Mouse (Mus musculus) left cerebral cortex, adult 11 months (tissue): ENCODE results near the gene Sorbs2.

Experiments
- DNase-seq: peaks from one replicate; pipeline ENCODE4 v3.0.0; 2022; ENCODE audit warnings: low spot score

Sorbs2 gene

DNA sequence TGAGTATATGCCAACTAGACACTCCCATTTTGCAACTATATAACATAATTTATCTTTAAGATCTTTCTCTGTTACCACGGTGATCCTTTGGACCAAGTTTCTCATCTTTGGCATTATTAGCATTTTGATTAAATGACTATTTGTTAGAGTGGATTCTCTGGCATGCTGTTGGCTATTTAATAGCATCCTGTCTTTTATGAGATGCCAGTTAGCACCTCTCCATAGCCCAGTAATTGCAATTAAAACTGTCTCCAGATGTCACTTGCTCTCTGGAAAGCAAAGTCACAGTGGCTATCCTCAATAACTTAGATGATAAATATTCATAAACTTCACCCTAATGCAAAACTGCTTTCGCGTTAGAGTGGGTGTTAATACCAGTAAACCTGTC is 170.3 kb downstream of the Sorbs2 start:
- no peak for DNase-seq

DNA sequence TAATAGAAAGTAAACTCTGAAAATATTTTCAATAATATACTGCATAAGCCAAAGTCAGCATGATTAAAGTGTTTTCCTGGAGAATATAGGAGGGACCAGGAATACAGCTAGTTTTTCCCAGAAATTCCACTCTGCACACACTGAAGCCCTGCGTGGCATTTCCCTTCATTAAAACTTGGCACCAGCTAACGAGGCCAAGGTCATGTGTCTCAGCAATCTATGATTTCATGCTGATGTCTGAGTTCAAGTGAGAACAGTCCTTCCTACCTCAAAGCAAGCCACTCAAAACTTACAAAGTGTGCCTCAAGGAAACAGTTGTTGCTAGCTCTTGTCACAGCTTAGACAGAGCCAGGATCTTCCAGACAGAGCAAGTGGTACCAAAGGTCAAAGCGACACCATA is 173.6 kb downstream of the Sorbs2 start:
- DNase-seq, result no peak

DNA sequence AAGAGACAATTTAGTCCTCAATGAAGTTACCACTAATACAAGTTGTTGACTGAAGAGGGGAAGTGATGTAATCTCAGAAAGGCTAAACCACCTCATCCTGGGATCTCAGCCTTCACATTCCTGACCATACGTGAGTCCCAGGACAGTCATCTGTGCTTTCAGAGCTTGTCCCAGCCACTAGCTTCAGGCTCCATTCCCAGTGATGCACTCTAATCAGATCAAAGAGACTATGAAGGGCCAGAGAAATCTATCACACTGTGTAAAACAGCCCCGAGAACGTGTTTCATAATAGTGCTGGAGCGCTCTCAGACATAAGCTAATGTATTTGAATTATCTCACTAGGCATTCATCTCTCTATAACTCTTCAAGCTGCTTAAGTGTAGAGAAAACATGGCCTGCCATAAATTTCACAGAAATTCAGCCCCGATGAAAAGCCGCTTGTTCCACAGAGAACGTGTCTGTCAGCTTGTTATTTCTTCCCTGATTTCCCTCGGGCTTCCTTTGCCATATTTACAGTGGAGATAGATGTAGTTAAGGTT is 175.3 kb downstream of the Sorbs2 start:
- no peak for DNase-seq

DNA sequence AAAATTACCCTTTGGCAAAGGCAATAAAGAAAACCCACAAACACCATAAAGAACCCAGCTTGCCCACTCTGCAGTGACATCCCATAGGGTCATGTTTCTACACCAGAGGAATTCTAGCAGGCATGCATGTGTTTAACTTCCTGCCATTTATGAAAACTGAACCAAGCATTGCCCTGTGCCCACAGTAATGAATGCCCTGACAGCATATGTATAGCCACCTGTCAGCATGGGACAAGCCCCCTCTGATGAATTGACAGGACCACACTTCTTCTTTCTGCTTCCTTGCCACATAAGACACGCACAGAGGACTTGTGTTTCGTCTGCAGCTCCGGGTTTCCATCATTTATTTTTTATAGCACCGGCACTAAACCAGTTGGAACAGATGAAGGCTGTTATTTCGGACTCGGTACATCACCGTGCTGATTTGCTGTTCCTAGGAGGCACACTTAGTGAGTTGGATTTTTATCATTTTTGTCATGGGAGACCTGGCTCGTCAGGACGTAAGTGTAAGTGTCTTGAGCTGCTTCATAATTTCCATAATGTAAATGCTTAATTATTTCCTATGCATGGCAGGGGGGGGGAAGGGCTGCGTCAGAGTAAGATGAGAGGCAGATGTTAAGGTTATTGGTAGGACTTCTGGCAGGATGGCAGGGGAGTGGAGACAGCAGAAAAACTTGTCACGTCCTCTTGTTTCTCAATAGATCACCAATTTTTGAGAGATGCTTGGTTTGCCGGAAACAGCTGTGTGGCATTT is 180.5 kb downstream of the Sorbs2 start:
- no peak for DNase-seq

DNA sequence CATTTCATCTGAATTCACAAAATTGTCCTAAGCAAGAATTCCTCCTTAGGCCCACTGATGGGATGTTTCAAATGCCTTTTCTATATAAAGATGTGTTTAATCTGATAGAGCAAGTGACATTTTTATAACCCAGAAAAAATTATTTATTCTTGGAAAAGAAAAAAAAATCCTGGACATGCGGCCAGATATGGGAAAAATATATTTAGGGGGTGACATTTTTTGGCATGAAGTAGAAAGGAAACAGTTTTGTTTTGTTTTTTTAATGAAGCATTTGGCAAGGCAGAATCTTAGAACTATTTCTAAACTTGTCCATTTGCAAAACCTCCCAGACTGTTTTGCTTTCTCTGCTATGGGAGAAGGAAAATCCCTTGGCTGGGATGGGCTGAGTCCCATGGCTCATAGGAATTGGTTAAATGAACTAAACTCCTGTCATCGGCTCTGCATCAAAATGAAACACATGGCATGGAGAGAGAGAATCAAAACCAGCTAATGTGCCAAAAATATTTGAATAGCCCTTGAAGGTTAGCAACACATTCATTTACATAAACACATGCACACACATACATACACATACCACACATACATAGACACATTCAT is 182.1 kb downstream of the Sorbs2 start:
- no peak for DNase-seq

DNA sequence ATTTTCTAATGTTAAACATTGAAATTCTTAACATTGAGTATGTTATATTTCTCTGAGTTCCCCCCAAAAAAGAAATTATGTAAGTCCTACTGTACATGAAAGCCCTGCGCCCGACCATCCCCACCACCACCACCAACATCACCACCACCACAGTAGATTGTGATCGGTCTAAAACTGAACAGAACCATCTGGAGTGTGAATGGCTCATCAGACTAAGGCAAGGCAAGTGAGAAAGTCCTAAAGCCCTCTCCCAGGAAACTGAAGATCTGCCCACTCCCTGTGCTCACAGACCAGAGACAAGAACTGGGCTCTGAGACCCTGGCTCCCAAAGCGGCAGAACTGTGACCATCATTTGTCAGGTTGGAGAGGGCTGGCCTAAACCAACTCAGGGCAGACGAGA is 192.5 kb downstream of the Sorbs2 start:
- no peak for DNase-seq

DNA sequence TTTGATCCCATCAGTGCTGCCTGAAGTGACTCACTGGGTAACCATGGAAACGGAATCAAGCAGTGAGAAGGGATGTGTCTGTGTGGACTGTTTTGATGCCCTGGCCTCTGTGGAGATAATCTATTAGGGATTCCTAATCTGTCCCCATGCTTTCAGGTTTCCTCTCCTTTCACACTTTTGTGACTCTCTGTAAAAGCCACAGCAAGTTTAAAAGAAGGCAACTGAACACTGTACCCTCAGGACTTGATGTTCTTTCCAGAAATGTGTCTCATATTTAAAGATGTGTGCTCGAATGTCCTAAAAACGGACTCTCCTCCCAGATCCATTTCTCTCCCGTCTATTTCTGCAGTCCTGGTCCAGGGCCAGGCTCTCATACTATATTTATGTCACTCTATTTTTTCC is 196.1 kb downstream of the Sorbs2 start:
- DNase-seq, result no peak

DNA sequence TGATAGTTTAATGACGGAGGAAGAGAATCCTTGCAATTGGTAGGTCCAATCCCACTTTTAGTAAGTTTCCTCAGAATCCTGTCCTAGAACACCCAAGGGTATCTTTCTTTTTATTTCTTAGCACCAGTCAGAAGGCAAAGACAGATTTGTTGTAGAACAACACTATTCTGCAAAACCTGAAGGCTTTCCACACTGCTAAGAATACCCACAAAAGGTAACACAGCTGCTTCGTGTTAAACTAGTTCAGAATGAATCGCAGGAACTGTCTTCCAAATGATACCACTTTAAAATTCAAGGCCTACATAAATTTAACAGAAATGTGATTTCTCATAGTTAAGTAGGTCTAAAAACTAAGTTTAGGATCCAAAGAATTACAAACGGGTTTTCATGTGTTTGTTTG is 201.5 kb downstream of the Sorbs2 start:
- no peak for DNase-seq

DNA sequence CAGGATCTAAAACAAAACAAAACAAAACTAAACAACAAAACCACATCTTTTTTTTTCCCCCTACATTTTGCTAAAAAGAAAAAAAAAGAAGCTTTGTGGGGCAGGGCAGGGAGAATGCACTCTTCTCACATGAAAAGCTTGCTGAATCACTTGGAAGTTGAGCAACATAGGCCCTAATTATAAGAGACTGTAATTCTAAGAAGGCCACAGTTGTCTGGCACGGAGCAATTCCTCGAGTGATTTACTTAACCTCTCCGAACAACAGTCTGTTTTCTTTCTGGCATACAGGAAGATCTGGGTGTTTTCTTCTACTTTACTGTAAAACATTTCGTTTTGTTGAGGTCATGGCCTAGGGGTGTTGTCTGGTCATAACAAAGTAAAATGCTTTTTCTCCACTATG is 202.1 kb downstream of the Sorbs2 start:
- DNase-seq, result no peak

DNA sequence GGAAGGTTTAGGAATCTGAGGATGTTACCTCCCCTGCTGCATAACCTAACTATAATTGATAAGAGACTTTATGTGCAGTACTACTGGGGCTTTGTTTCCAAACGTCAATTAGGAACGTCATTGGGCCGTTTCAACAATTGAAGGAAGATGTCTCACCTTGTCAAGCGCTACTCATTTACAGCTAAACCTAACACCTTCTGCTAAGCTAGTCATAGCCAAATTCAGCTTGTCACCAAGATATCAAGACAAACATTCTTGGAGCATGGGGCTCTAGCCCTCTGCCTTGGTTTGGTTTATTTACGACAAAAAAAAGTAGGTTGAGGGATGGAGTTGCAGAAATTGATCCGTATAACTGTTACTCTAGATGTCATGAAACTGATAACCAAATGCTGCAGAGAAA is 205.0 kb downstream of the Sorbs2 start:
- DNase-seq, result no peak

DNA sequence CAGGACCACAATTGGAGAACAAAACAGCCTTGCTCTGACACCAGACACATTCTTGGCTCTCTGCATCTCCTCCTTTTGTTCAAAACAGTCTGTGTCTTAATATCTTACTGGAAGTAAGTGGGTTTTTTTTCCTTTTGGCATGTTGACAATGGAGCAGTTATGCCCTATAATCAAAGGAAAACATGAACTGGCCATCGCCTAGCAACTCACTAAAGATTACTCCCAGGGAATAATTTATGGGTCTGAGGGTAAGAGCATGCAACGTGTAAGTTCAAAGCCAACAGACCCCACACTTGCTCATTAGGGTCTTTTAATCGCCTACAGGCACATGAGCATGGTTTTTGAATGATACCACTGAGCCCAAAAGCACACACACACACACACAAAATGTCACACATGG is 207.2 kb downstream of the Sorbs2 start:
- DNase-seq, result no peak

DNA sequence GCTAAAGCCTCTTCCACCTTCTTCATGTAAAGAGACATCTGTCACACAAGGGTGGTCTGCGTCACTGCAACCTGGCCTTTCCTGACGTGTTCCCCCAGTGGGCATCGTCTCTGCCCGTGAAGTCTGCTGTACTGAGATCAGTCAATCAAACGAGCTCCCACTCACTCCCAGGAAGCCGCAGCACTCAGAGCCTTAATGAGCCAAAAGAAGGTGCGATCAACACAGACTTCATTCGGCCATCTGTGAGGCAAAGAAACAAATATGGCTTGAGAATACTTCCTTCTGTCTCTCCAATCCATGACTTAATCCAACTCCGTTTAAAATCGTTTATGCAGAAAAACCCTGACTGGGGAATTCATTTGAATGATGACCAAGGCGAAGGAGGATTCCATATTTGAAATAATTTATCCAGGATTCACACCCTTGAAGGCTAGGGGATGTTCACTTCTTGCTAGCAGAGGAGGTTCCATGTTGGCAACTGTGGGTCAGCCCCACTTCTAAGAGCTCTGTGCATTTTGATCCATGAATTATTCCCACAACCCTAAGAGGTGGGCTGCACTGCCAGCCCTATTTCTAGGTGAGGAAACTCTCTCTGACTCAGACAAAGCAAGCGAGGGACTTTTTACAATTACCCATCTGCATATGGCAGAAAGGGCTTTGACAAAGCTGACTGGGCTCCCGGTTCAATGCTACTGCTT is 207.9 kb downstream of the Sorbs2 start:
- peak; percentile 48 for DNase-seq

DNA sequence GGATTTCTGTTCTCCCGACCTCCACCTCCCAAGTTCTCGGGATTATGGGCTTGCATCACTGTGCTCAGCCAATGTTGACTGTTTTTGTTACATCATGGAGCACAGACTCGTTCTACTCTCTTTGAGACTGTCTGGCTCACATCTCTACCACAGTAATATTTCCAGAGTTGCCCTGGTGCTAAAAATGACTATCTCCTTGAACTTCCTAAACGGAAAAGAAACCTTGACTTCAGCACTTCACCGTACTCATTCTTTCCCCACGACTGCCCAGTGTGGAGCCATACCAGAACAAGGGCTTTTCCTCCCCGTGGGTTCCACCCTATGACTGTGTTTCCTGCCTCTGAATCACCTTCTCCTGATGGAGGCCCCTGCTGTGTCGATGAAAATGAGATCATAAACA is 212.2 kb downstream of the Sorbs2 start:
- no peak for DNase-seq

DNA sequence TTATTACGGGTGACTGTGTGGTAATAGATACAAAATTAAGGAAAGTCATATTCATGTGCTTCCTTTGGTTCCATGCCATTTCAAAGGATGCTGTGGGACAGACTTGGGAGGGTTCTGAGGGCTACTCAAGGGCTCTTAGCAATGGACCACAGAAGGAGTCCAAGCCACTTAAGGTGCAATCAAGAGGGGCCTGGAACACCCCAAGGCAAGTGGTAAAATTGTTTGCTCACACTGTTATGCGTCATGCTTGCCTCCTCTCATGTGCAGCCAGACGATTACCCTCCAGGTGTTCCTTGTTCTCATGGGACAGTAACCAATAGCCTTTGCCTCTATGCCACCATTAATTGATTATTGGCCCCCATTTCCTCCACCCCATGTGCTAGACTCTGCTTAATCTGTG is 216.6 kb downstream of the Sorbs2 start:
- no peak for DNase-seq

DNA sequence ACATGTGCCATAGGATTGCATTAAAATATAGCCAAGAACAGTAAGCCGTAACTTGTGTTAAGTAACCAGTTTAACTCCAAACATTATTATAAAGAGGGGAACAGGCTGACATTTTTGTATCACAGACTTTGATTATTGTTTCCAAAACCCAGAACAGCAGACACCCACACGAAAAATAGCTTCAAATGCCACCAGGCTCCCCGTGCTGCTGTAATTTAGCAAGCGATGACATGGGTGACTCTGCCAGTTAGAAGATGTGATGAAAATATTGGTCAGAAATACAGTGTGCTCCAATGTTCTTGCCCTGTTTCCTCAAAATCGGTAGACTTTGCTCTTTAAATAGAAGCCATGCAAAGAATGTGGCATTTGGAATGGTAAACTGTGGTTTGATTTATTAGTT is 217.7 kb downstream of the Sorbs2 start:
- DNase-seq, result no peak

DNA sequence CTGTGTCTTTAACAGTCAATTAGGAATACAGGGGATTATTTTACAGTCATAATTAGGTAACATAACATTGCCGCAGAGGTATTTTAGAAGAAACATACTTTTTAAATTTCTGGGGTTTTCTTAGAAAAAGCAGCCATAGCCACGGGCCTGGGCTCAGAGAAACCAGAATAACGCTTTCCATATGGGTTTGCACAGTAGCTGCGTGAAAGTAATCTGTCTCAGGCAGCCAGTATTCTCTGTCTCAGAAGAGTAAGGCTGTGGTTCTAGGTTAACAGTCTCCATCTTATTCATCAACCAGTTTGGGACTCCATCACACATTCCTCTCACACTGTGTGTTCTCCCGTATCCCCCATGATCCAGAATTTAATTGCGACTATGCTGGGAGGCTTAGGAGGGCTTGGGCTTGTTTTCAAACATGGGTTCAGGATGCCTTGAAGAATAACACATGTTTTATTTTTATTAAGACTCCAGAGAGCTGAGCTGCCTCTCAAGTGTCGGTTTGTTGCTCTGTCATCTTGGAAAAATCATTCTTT is 222.3 kb downstream of the Sorbs2 start:
- no peak for DNase-seq

DNA sequence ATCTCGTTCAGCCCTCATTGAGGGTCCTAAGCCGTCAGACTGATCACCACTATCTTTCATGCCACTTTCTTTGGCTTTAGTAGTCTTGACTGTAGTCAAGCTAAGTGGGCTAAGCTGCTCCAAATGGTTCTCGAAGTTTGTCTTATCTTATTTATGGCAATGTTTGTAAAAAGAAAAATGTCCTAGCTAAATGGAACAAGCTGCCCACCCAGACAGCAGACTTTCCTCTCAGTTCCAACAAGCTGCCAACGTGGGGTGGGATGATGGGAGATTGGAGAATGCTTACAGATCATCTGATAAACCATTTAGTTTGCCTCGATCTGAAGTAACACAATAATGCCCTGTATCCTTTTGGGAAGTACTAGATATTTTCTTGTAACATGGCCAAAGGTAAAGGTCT is 223.2 kb downstream of the Sorbs2 start:
- no peak for DNase-seq

DNA sequence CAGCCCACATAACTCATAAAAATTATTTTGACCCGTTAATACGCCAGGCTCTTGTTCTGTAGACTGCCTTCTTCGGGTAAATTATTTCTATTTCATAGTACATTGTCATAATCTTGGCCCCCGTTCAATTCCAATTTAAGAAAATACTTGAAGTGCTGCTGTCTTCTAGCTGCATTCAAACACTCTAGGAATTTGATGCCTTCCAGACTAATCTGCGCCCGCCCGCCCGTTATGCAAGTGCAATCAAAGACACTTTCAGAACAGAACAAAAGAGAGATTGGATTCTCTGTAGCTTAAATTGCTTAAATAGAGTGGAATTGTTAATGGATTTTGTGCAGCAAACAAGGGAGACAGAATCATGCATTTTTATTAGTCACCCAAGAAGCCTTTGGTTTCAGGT is 226.5 kb downstream of the Sorbs2 start:
- DNase-seq, result no peak

DNA sequence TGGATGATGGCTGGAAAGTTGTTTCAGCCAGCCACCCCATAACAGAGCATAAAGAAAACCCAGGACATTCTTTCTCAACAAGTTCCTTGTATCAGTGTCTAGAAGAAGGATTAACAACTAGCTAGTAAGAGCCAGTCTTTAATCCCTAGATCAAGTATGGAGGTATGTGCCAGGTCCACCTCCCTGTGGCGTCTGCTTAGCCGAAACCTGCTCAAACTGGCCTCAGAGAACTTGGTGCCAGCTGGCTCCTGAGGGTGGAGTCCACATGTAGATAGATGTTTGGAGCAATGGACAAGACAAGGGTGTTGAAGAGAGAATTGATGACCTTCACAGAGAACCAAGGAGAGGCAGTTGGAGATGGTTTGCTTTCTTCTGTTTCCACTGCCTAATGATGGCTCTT is 229.7 kb downstream of the Sorbs2 start:
- DNase-seq, result no peak

DNA sequence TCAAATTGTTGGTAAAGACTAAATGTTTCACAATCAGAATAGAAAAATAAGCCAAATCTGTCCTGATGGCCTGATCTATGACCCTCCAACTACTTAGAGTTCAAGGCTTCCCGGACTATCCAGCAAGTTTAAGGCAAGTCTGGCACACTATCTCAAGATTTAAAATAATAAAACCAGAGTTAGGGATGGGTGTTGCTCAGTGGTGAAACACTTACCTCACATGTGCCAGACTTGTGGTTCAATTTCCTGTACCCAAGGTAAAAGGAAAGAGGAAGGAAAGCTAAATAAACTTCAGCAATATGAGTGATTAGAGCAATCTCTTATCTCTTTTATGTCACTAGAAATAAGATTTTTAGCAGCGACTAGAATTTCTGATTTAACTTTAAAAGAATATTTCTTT is 235.7 kb downstream of the Sorbs2 start:
- no peak for DNase-seq

DNA sequence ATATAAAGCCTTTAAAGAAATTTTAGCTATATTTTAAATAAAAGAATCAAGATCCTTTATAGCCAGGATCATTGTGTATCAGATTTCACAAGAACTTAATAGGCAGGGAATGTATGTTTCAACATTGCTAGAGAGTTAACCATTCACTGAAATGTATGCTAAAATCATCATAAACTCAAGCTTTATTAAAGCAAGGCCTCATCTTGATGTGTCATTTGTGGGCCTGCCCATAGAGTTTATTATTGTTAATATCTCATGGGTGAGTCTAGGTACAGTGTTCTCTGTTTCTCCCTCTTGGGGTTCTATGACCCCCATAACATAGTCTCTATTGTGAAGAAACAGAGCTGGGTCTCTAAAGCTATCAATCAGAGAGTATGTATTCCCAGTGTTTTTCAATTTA is 236.2 kb downstream of the Sorbs2 start:
- DNase-seq, result no peak

DNA sequence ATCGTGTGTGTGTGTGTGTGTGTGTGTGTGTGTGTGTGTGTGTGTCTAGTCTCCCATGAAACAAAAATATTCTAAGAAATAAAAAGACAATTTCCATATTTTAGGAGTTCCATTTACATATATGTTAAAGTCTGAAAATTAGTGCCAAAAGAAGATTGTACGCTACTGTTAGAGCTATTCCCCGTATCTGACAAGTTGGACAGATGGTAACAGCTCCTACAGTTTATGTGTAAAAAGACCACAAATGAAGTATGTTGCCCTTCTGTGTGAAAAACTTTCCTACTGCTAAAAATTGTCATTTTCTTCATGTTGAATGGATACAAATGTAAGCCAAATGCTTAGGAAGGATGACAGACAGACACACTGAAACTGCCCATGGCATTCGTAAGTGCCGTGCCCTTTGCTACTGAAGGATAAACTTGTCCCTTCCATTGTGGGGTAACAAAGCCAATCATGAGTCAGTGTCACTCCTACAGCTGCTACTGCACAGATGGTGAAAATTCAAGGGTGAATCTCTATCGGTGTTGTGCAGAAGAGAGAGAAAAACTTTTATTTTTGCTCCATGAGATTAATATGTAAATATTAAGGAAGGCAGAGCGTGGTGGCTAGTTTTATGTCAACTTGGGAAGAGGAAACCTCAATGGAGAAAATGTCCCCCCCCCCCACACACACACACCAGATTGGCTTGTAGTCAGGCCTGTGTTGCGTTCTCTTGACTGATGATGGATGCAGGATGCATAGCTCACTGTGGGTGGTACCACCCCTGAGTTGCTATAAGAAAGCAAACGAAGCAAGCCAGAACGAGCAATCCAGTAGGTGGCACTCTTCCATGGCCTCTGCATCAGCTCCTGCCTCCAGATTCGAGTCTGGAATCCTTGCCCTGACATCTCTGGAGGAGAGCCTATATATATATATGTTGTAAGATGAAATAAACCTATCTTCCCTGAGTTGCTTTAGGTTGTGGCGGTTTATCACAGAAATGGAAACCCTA is 244.2 kb downstream of the Sorbs2 start:
- no peak for DNase-seq
